In the genomic region with DNA sequence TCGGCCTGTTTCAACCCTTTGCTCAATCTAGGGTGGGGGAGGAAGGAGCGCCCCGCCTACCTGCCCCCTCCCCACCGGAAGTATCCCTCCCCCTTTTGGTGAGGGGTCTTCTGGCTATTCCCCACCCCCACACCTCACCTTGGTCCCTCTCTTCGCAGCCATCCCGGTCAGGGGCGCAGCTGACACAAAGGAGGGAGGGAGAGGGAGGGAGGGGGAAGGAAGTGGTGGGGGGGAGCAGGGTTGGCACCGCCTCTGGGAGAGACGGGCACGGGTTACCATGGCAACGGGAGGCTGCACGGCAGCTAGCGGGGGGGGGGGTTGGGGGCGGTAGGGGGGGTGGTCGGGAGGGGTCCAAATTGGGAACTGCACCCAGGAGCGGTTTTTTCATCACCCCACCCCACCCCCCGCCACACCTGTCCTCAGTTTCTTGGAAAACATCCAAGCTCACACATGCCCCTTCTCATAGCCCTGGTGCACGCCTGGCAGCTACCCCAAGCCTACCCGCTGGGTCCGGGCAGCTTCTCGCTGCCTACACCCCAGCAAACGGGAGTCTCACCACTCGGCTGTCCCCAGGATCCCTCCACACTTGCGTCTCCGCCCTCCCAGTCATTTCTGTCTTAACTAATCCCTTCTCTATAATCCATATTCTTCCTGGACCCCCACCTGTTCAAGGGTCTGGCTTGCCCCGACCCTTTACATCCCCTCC, we compare ENCODE assay signal across 8 mouse cellular contexts. TPM values are rescaled to one million over a fixed set of nuclear protein-coding genes. Genes with fewer than 3 reads are reported as not detected.
A peak's percentile ranks its signal among the peaks of the same experiment; 100 is the strongest.
DNase-seq lines count a peak whose midpoint lies in the region; ATAC-seq and TF ChIP-seq lines count a peak whose summit lies in the region.

No protein-coding gene starts in this region.

- under 1% methylated on average over 16 of the region's 26 CpGs for WGBS in hindbrain, postnatal 0 days
- under 1% methylated on average over 25 of the region's 26 CpGs for WGBS in liver, embryonic 14.5 days (ENCODE audit: insufficient replicate concordance)

- H3K27ac ChIP-seq in gastrocnemius, adult 2 months: peak overlapping the region; percentile 93
- peak overlapping the region; percentile 89 for H3K27ac ChIP-seq in hindbrain, postnatal 0 days
- H3K27ac ChIP-seq in liver, embryonic 14.5 days: no peak overlapping the region

- H3K4me3 ChIP-seq in gastrocnemius, adult 2 months: peak overlapping the region; percentile 90
- H3K4me3 ChIP-seq in hindbrain, postnatal 0 days (ENCODE audit: low read length): peak overlapping the region; percentile 68
- H3K4me3 ChIP-seq in liver, embryonic 14.5 days (ENCODE audit: insufficient read depth in 1 of 2, low read depth in 2 of 2, low read length in 2 of 2): peak overlapping the region in 1 of 2 experiments; percentile 18; a peak in 1 of 4 replicates

- peak; percentile 60 for ATAC-seq in hindbrain, postnatal 0 days
- ATAC-seq in liver, embryonic 14.5 days (ENCODE audit: insufficient read depth): no peak

- H3K9me3 ChIP-seq in hindbrain, postnatal 0 days (ENCODE audit: low read length): no peaks in the 10 kb centered on the region
- no peaks in the 10 kb centered on the region for H3K9me3 ChIP-seq in liver, embryonic 14.5 days (ENCODE audit: control insufficient read depth, low read length)

- H3K4me2 ChIP-seq in hindbrain, postnatal 0 days (ENCODE audit: low read depth, low read length): peak overlapping the region; percentile 90
- H3K4me2 ChIP-seq in liver, embryonic 14.5 days (ENCODE audit: low read depth): peak overlapping the region; percentile 90

- TF ChIP-seq EP300 in liver, embryonic 14.5 days (IDR thresholded peaks at IDR 0.05; ENCODE audit: low read depth): no peak

- H3K36me3 ChIP-seq in hindbrain, postnatal 0 days (ENCODE audit: insufficient read depth, low read length): peaks cover 14% of the 10 kb centered on the region; the same call in 1 of the 2 replicates
- no peaks in the 10 kb centered on the region for H3K36me3 ChIP-seq in liver, embryonic 14.5 days (replicated peaks; ENCODE audit: control insufficient read depth, insufficient read depth, low read depth)

- H3K9ac ChIP-seq in hindbrain, postnatal 0 days (replicated peaks; ENCODE audit: low read length): peak overlapping the region; percentile 65
- no peak overlapping the region for H3K9ac ChIP-seq in liver, embryonic 14.5 days (replicated peaks)

- intact Hi-C loops in gastrocnemius, adult 2 months (cut with DNase I): no loop called here
- intact Hi-C loops in gastrocnemius, postnatal 36 days (cut with DNase I): no loop called here

- TF ChIP-seq CTCF in gastrocnemius, adult 2 months (IDR thresholded peaks at IDR 0.05): no peak
- no peak for TF ChIP-seq CTCF in hindbrain, postnatal 0 days (IDR thresholded peaks at IDR 0.05; ENCODE audit: low read depth)
- TF ChIP-seq CTCF in liver, embryonic 14.5 days (IDR thresholded peaks at IDR 0.05; ENCODE audit: low read depth): no peak

- DNase-seq in gastrocnemius, adult 2 months: no peak
- DNase-seq in gastrocnemius, postnatal 36 days: no peak
- peak; percentile 77 for DNase-seq in CD4-positive, CD25-positive, alpha-beta regulatory T cell, adult 2 months (ENCODE audit: low read depth, low spot score)
- DNase-seq in cerebellum, postnatal 25 days: peak; percentile 87 to 90
- peak; percentile 93 for DNase-seq in hindbrain, postnatal 0 days (ENCODE audit: low spot score)
- DNase-seq in liver, embryonic 14.5 days (ENCODE audit: low read depth in 3 of 3, low spot score in 3 of 3): no peak
- peak; percentile 67 for DNase-seq in right cerebral cortex, postnatal 25 days
- no peak for DNase-seq in adipocyte (ENCODE audit: low spot score)

- no peaks in the 10 kb centered on the region for H3K27me3 ChIP-seq in hindbrain, postnatal 0 days (ENCODE audit: insufficient read depth, low read length)
- H3K27me3 ChIP-seq in liver, embryonic 14.5 days (ENCODE audit: control insufficient read depth, insufficient read depth, low read length): peaks cover 20% of the 10 kb centered on the region

- peaks cover 18% of the 10 kb centered on the region for H3K4me1 ChIP-seq in hindbrain, postnatal 0 days (ENCODE audit: insufficient read depth, low read length)
- H3K4me1 ChIP-seq in liver, embryonic 14.5 days (replicated peaks; ENCODE audit: control insufficient read depth in 2 of 2, insufficient read depth in 2 of 2, low read length in 1 of 2): peaks cover 3 to 9% of the 10 kb centered on the region in 2 experiments

RNA-seq across cellular contexts. Expression of gene Krtcap2, which starts 0.6 kb away (rescaled TPM):
- 10 to 100 TPM; 62.9 to 79.7 TPM for total RNA-seq in gastrocnemius, adult 2 months (2021)
- 10 to 100 TPM; 58.3 to 63.3 TPM for total RNA-seq in gastrocnemius, postnatal 36 days (2021)
- total RNA-seq in hindbrain, postnatal 0 days (2014; rRNA removed): 74.9 and 111 TPM in 2 replicates
- polyA plus RNA-seq in hindbrain, postnatal 0 days (2015; fragmentation: Nextera tagmentation; extraction: Ambion mirVana): 250 and 268 TPM in 2 replicates
- 26.3 and 26.4 TPM in 2 replicates for polyA plus RNA-seq in liver, embryonic 14.5 days (2012; rRNA removed)
- 117 and 138 TPM in 2 replicates for polyA plus RNA-seq in liver, embryonic 14.5 days (2014; fragmentation: Nextera tagmentation; extraction: Ambion mirVana)

RNA-seq across cellular contexts. Expression of gene Trim46, which starts 1.0 kb away (rescaled TPM):
- total RNA-seq in gastrocnemius, adult 2 months (2021): under 1 TPM; 0.18 to 0.50 TPM
- under 1 TPM; 0.15 to 0.17 TPM for total RNA-seq in gastrocnemius, postnatal 36 days (2021)
- 97.9 and 101 TPM in 2 replicates for total RNA-seq in hindbrain, postnatal 0 days (2014; rRNA removed)
- polyA plus RNA-seq in hindbrain, postnatal 0 days (2015; fragmentation: Nextera tagmentation; extraction: Ambion mirVana): 42.9 and 49.8 TPM in 2 replicates
- 0.29 and 0.41 TPM in 2 replicates for polyA plus RNA-seq in liver, embryonic 14.5 days (2012; rRNA removed)
- polyA plus RNA-seq in liver, embryonic 14.5 days (2014; fragmentation: Nextera tagmentation; extraction: Ambion mirVana): 0.05 TPM in 1 of 2 replicates, not detected in the other

RNA-seq across cellular contexts. Expression of gene Dpm3, which starts 14.0 kb away (rescaled TPM):
- 10 to 100 TPM; 16.4 to 26.9 TPM for total RNA-seq in gastrocnemius, adult 2 months (2021)
- 10 to 100 TPM; 16.6 to 23.2 TPM for total RNA-seq in gastrocnemius, postnatal 36 days (2021)
- total RNA-seq in hindbrain, postnatal 0 days (2014; rRNA removed): 295 and 347 TPM in 2 replicates
- 95.5 and 97.8 TPM in 2 replicates for polyA plus RNA-seq in hindbrain, postnatal 0 days (2015; fragmentation: Nextera tagmentation; extraction: Ambion mirVana)
- polyA plus RNA-seq in liver, embryonic 14.5 days (2012; rRNA removed): 89.7 and 115 TPM in 2 replicates
- polyA plus RNA-seq in liver, embryonic 14.5 days (2014; fragmentation: Nextera tagmentation; extraction: Ambion mirVana): 64.3 and 65.8 TPM in 2 replicates

RNA-seq across cellular contexts. Expression of gene Muc1, which starts 16.3 kb away (rescaled TPM):
- total RNA-seq in gastrocnemius, adult 2 months (2021): under 1 TPM; 0.13 to 0.22 TPM
- total RNA-seq in gastrocnemius, postnatal 36 days (2021): under 1 TPM; 0.20 TPM
- total RNA-seq in hindbrain, postnatal 0 days (2014; rRNA removed): 1.9 TPM in 2 replicates
- 0.82 and 1.5 TPM in 2 replicates for polyA plus RNA-seq in hindbrain, postnatal 0 days (2015; fragmentation: Nextera tagmentation; extraction: Ambion mirVana)
- polyA plus RNA-seq in liver, embryonic 14.5 days (2012; rRNA removed): 0.02 and 0.18 TPM in 2 replicates
- polyA plus RNA-seq in liver, embryonic 14.5 days (2014; fragmentation: Nextera tagmentation; extraction: Ambion mirVana): 0.08 and 0.11 TPM in 2 replicates

RNA-seq across cellular contexts. Expression of gene Mtx1, which starts 18.2 kb away (rescaled TPM):
- total RNA-seq in gastrocnemius, adult 2 months (2021): 10 to 100 TPM; 40.7 to 51.4 TPM
- total RNA-seq in gastrocnemius, postnatal 36 days (2021): 10 to 100 TPM; 40.2 to 41.0 TPM
- total RNA-seq in hindbrain, postnatal 0 days (2014; rRNA removed): 103 and 130 TPM in 2 replicates
- 186 TPM in 2 replicates for polyA plus RNA-seq in hindbrain, postnatal 0 days (2015; fragmentation: Nextera tagmentation; extraction: Ambion mirVana)
- polyA plus RNA-seq in liver, embryonic 14.5 days (2012; rRNA removed): 71.7 and 83.2 TPM in 2 replicates
- 101 TPM in 2 replicates for polyA plus RNA-seq in liver, embryonic 14.5 days (2014; fragmentation: Nextera tagmentation; extraction: Ambion mirVana)

Comparison
In these comparisons a context has a peak if more than half of its experiments do, and no peak if none do; other contexts are left out.
1. DNase-seq: peak in CD4-positive, CD25-positive, alpha-beta regulatory T cell, adult 2 months (single experiment), cerebellum, postnatal 25 days (2 of 2), hindbrain, postnatal 0 days (single experiment) and right cerebral cortex, postnatal 25 days (single experiment); none in gastrocnemius, adult 2 months (single experiment), gastrocnemius, postnatal 36 days (0 of 2), liver, embryonic 14.5 days (0 of 3) and adipocyte (single experiment).
2. RNA of gene Trim46, which starts 1.0 kb away (total RNA-seq): 97.9 to 101 TPM in hindbrain, postnatal 0 days; 0.18 to 0.50 TPM in gastrocnemius, adult 2 months and 0.15 to 0.17 TPM in gastrocnemius, postnatal 36 days; every median in the first group is over 10 times any median in the second.
3. RNA of gene Dpm3, which starts 14.0 kb away (total RNA-seq): 295 to 347 TPM in hindbrain, postnatal 0 days; 16.4 to 26.9 TPM in gastrocnemius, adult 2 months and 16.6 to 23.2 TPM in gastrocnemius, postnatal 36 days; every median in the first group is over 10 times any median in the second.